Mouse (Mus musculus) stomach, embryonic 14.5 days (tissue): ENCODE data around the gene H2al1c. TPM values are rescaled to one million over a fixed set of nuclear protein-coding genes. Genes with fewer than 3 reads are reported as not detected.
"Not testable (repeated sequence)": the region's sequence is repeated elsewhere in the genome, so short reads cannot be mapped to it uniquely, and the experiment has no call there.

ENCODE experiments used
- ATAC-seq: fragments of 200-750 bp; cut with Nextera tagmentation; 2 replicates; pipeline ENCODE4 v1.8.0; 2017; ENCODE audit warnings: low read depth, moderate TSS enrichment; ENCODE audit not compliant: insufficient number of reproducible peaks, insufficient read depth, low FRiP score
- H3K27ac ChIP-seq: fragments of 300-500 bp; sonication (generic); 2 replicates; pipeline ENCODE4 v1.5.1; 2014; ENCODE audit warnings: mild to moderate bottlenecking, low read length, moderate library complexity, mixed read lengths
- H3K27me3 ChIP-seq: fragments of 300-500 bp; sonication (generic); 2 replicates; pipeline ENCODE4 v1.6.1; 2014; ENCODE audit warnings: low read length, control low read depth, mixed read lengths; ENCODE audit not compliant: control insufficient read depth, insufficient read depth
- H3K36me3 ChIP-seq: fragments of 300-500 bp; sonication (generic); 2 replicates; pipeline ENCODE4 v1.6.1; 2014; ENCODE audit warnings: mild to moderate bottlenecking, control low read depth, low read length, moderate library complexity, mixed read lengths; ENCODE audit not compliant: control insufficient read depth, insufficient read depth
- H3K4me1 ChIP-seq: fragments of 300-500 bp; sonication (generic); 2 replicates; pipeline ENCODE4 v1.6.1; 2014; ENCODE audit warnings: low read length, control low read depth, mixed read lengths; ENCODE audit not compliant: control insufficient read depth, insufficient read depth
- H3K4me2 ChIP-seq: fragments of 300-500 bp; sonication (generic); replicated peaks from 2 replicates; pipeline ENCODE4 v1.6.1; 2014; ENCODE audit warnings: low read depth, low read length, control low read depth
- H3K4me3 ChIP-seq: fragments of 300-500 bp; sonication (generic); 2 replicates; pipeline ENCODE4 v1.5.1; 2014; ENCODE audit warnings: low read depth, low read length, control low read depth
- H3K9ac ChIP-seq: fragments of 300-500 bp; sonication (generic); replicated peaks from 2 replicates; pipeline ENCODE4 v1.6.1; 2014; ENCODE audit warnings: low read depth, mild to moderate bottlenecking, control low read depth, low read length, moderate library complexity, mixed read lengths
- H3K9me3 ChIP-seq: fragments of 300-500 bp; sonication (generic); 2 replicates; pipeline ENCODE4 v1.6.1; 2016; ENCODE audit warnings: low read depth, low read length, control low read depth; ENCODE audit not compliant: control insufficient read depth
- WGBS: fragments of 180-500 bp; shearing (Covaris S2); extraction: QIAGEN DNeasy Blood & Tissue Kit; methylation state at CpG from one replicate; pipeline ENCODE4 v1.1.7; 2014; 5-methylcytosine and 5-hydroxymethylcytosine counted together
- polyA plus RNA-seq: library from polyadenylated mRNA; unstranded; fragments of >200 nt; fragmentation: Nextera tagmentation; extraction: Ambion mirVana; gene quantifications from 2 replicates; pipeline ENCODE4 v1.2.1, GENCODE M21; 2014

Gene H2al1c
- polyA plus RNA-seq: not detected in 2 replicates

DNA sequence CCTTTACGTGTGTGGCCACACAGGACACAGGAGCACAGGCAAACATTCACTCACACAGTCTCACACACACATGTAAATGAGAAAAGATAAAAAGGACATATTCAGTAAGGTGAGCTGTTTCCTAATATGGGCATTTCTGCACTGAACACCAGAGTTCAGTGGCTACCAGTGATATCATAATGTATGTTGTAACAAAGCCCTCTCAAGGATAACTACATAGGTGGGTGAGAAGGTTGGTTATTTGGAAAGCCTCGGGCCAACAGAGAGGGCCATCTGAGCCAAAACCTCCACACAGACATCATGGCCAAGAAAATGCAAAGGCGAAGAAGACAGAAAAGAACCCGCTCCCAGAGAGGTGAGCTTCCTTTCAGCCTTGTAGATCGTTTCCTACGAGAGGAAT lies at the start of gene H2al1c:
TSS of gene H2al1c (plus strand) at position 301 of the 400 bp plus-strand sequence.
- ATAC-seq, H3K9me3 ChIP-seq, H3K36me3 ChIP-seq, H3K4me3 ChIP-seq, H3K27ac ChIP-seq, H3K4me2 ChIP-seq, H3K4me1 ChIP-seq, H3K27me3 ChIP-seq, H3K9ac ChIP-seq: not testable (repeated sequence)
- WGBS: 70% methylated on average over 1 of the region's 6 CpGs

DNA sequence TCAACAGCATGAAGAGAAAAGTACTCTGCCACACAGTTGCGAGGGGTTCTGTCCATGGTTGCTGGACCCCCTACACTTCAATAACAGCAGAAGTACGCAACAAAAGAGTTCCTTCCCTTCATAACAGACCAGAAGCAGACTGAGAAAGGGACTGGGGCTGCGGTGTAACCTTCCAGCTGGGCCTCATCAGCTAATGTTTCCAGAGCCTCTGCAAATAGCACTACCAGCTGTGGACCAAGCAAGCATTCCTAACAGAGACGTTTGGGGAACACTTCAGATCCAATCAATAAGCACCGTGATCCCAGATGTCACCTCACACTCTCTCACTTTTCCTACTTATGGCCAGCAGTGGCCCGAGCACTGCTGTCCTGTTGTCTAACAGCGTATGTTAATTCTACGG lies 40.5 kb upstream of the H2al1c start:
- no peak; the same call in 1 of the 2 replicates for ATAC-seq
- Histone ChIP-seq H3K4me1 (no peaks in the 10 kb centered on the region), H3K27ac (no peak overlapping the region), H3K4me2 (no peak overlapping the region), H3K36me3 (no peaks in the 10 kb centered on the region), H3K4me3 (no peak overlapping the region), H3K9ac (no peak overlapping the region), H3K9me3 (no peaks in the 10 kb centered on the region), H3K27me3 (no peaks in the 10 kb centered on the region)
- 54% methylated on average over 8 of the region's 8 CpGs for WGBS

DNA sequence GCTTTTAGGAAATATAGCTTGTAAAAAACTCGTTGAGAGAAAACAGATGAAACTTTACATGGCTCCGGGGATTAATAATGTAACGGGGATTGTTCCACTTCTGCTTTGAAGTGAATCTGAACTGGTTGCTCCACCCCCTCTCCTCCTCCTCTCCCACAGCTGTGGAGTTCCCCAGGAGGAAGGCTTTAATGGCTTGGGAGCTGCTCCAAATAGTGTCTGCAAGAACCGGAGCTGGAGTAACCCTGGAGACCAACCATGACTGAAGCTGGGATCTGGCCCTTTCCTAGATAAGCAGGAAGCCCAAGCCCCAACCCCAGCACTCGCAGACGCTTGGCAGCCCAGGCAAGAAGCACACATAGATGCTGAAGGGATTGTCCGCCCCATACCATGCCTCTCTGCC lies 37.7 kb upstream of the H2al1c start:
- no peak overlapping the region for H3K4me3 ChIP-seq
- 50% methylated on average over 7 of the region's 7 CpGs for WGBS
- H3K36me3 ChIP-seq: no peaks in the 10 kb centered on the region
- no peak overlapping the region for H3K27ac ChIP-seq
- no peaks in the 10 kb centered on the region for H3K9me3 ChIP-seq
- H3K4me2 ChIP-seq: no peak overlapping the region
- ATAC-seq: peak; percentile 63; the same call in 1 of the 2 replicates
- H3K9ac ChIP-seq: no peak overlapping the region
- H3K27me3 ChIP-seq: no peaks in the 10 kb centered on the region
- no peaks in the 10 kb centered on the region for H3K4me1 ChIP-seq

DNA sequence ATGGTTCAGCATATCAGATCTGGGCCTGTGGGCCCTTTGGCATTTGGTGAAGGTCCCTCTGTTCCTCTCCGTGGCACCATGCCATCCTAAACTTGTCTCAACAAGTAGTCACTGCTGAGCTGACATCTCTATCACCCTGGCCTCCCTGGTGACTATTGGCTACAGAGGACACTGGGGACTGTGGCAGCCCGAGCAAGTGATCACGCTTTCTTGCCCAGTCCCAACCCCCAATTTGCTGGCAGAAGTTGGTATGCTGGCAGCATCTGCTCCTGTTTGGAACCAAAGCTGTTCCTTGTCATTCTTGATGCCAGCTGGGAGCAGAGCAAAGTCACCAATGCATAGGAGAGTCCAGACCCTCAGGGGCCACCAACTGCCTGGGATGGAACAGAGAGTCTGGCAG lies 36.4 kb upstream of the H2al1c start:
- ATAC-seq: no peak
- WGBS: 85% methylated on average over 3 of the region's 3 CpGs
- H3K9ac ChIP-seq: no peak overlapping the region
- no peaks in the 10 kb centered on the region for H3K27me3 ChIP-seq
- H3K36me3 ChIP-seq: no peaks in the 10 kb centered on the region
- no peaks in the 10 kb centered on the region for H3K9me3 ChIP-seq
- H3K27ac ChIP-seq: no peak overlapping the region
- no peak overlapping the region for H3K4me2 ChIP-seq
- H3K4me3 ChIP-seq: no peak overlapping the region
- H3K4me1 ChIP-seq: no peaks in the 10 kb centered on the region

DNA sequence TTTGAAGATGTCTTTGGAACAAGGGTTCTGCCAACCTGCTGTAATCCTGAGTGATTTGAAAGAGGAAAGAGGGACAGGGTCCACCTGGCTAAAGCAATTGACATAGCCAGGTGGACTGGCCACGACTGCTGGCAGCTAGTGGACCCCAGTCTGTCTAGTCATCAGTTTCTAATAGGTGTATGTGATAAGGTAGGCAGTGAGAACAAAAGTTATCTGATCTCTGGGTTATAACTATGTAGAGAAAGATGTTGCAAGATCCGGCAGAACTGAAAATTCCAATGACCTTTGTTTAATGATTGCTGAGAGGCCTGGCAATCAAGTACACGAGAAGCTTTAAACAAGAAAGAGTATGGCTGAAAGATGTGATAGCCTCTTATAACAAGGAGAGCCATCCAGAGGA lies 32.3 kb upstream of the H2al1c start:
- Histone ChIP-seq H3K27ac (no peak overlapping the region), H3K9me3 (no peaks in the 10 kb centered on the region), H3K36me3 (no peaks in the 10 kb centered on the region), H3K4me2 (no peak overlapping the region), H3K27me3 (no peaks in the 10 kb centered on the region), H3K4me1 (no peaks in the 10 kb centered on the region), H3K4me3 (no peak overlapping the region), H3K9ac (no peak overlapping the region)
- 70% methylated on average over 3 of the region's 3 CpGs for WGBS
- ATAC-seq: no peak

DNA sequence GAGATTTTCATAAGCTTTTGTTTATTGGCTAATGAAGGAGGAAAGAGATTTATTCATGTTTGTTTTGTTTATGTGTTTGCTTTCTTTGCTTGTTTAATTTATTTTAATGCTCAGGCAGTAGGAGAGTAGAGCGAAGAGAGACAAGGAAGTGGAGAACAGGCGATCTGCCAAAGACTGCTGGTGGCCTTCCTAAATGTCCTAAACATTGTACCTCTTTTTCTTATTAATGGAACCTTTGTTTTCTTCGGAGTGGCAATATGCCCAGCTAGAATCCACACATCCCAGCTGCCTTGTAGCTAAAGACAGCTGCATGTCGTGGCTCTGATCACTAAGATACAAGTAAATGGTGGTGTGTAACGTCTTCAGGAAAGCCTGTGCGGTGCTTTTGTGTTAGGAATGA lies 28.4 kb upstream of the H2al1c start:
- Histone ChIP-seq H3K27ac (no peak overlapping the region), H3K36me3 (no peaks in the 10 kb centered on the region), H3K9ac (no peak overlapping the region), H3K27me3 (no peaks in the 10 kb centered on the region), H3K4me1 (no peaks in the 10 kb centered on the region), H3K9me3 (no peaks in the 10 kb centered on the region), H3K4me3 (no peak overlapping the region), H3K4me2 (no peak overlapping the region)
- ATAC-seq: no peak
- 71% methylated on average over 6 of the region's 6 CpGs for WGBS

DNA sequence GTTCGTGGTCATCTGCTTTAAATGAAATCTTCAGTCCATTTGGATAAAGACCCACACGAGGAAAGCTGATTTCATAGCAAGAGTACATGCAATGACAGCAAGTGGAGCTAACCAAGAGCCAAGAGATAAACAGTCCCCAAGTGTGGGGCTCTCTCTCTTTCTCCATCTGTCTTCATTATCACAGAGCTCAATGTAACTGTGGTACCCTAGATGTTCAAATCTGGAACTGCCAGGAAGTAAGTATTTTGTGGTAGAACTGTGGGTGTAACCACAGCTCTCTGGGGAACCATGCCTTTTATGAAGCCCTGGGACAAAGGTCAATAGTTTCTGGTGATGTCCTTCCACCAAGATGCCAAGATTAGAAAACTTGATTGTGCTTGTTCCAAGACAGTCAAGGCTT lies 24.7 kb upstream of the H2al1c start:
- no peak overlapping the region for H3K9ac ChIP-seq

DNA sequence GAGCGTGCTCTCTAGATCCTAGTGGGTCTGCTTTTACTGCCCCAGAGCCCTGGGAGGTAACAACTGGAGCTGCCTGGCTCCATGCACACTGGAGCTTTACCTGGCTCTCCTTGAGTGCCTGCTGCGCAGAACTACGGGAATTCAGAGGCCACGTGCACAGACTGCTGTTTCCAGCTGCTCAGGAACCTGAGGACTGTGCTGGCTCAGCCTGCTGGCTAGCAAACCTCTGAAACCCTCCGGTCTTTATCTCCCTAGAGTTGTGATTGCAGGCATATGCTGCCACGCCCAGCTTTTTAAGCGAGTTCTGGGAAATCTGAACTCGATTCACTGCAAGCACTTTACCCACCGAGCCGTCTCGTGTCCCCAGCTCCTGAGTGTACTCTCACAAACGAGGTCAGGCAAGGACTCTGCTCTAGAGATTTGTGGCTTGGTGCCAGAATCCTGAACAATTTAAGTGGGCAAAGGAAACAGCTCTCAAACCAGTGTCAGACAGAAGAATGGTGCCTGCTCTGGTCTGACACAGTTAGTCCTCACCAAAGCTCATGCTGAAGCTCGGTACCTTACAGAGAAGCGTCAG lies 17.1 kb upstream of the H2al1c start:
- H3K27ac ChIP-seq: no peak overlapping the region
- H3K9ac ChIP-seq: no peak overlapping the region
- no peak for ATAC-seq
- no peak overlapping the region for H3K4me3 ChIP-seq
- H3K27me3 ChIP-seq: no peaks in the 10 kb centered on the region
- H3K4me1 ChIP-seq: no peaks in the 10 kb centered on the region
- 61% methylated on average over 14 of the region's 14 CpGs for WGBS
- no peak overlapping the region for H3K4me2 ChIP-seq
- no peaks in the 10 kb centered on the region for H3K36me3 ChIP-seq
- no peaks in the 10 kb centered on the region for H3K9me3 ChIP-seq

More for the DNA sequence above, 24.7 kb upstream of the H2al1c start:
- no peaks in the 10 kb centered on the region for H3K36me3 ChIP-seq
- H3K4me2 ChIP-seq: no peak overlapping the region
- no peak overlapping the region for H3K27ac ChIP-seq
- ATAC-seq: no peak
- no peak overlapping the region for H3K4me3 ChIP-seq
- WGBS: 73% methylated on average over 2 of the region's 2 CpGs
- H3K9me3 ChIP-seq: no peaks in the 10 kb centered on the region; the same call in 1 of the 2 replicates
- H3K4me1 ChIP-seq: no peaks in the 10 kb centered on the region
- H3K27me3 ChIP-seq: no peaks in the 10 kb centered on the region

DNA sequence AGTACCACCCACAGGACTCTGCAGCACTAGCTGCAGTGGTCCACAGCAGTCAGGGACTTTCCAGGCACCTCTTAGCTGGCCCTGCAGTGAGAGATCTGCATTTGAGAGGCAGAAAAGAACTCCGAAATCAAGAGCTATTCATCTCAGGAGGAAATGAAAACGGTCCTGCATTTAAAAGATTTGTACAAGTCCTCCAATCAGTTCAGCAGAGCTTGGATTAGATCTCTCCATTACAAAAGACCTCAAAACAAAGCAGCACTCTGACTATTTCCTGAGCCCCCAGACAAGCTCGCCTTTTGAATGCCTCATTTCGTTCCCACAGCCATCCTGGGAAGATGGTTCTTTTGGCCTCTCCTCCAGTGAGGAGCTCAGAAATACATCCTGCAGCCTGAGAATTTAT lies 16.2 kb upstream of the H2al1c start:
- Histone ChIP-seq H3K4me3 (no peak overlapping the region), H3K27me3 (no peaks in the 10 kb centered on the region), H3K9me3 (no peaks in the 10 kb centered on the region), H3K4me2 (no peak overlapping the region), H3K36me3 (no peaks in the 10 kb centered on the region), H3K9ac (no peak overlapping the region), H3K4me1 (no peaks in the 10 kb centered on the region), H3K27ac (no peak overlapping the region)
- WGBS: 70% methylated on average over 4 of the region's 4 CpGs
- ATAC-seq: no peak
